Mouse (Mus musculus) testis, postnatal 14 days (tissue): Measurements from ENCODE around the gene Rnf150.

Source experiments
- DNase-seq: peaks from one replicate; pipeline ENCODE4 v3.0.0; 2021; ENCODE audit warnings: low spot score

Gene Rnf150

GRCm38 (mm10) chr8:82863041-82863744, at the start of gene Rnf150:
TSS of gene Rnf150 (plus strand) at chr8:82863356.
- DNase-seq: peak; percentile 62

- no peak for DNase-seq
Observed at GRCm38 (mm10) chr8:82826135-82827046, 36.8 kb upstream of the Rnf150 start.

- DNase-seq: no peak
Observed at GRCm38 (mm10) chr8:82840415-82840814, 22.7 kb upstream of the Rnf150 start.

- no peak for DNase-seq
Observed at GRCm38 (mm10) chr8:82840963-82841362, 22.2 kb upstream of the Rnf150 start.

- no peak for DNase-seq
Observed at GRCm38 (mm10) chr8:82841520-82842142, 21.5 kb upstream of the Rnf150 start.

GRCm38 (mm10) chr8:82843697-82844096, 19.5 kb upstream of the Rnf150 start:
- no peak for DNase-seq

- no peak for DNase-seq
Observed at GRCm38 (mm10) chr8:82844413-82844812, 18.7 kb upstream of the Rnf150 start.

- no peak for DNase-seq
Observed at GRCm38 (mm10) chr8:82846098-82846497, 17.1 kb upstream of the Rnf150 start.

- no peak for DNase-seq
Observed at GRCm38 (mm10) chr8:82846730-82847129, 16.4 kb upstream of the Rnf150 start.

GRCm38 (mm10) chr8:82858541-82859342, 4.4 kb upstream of the Rnf150 start:
- DNase-seq: no peak

GRCm38 (mm10) chr8:82859343-82859620, 3.9 kb upstream of the Rnf150 start:
- DNase-seq: no peak

GRCm38 (mm10) chr8:82863745-82864520, 777 bp downstream of the Rnf150 start:
- DNase-seq: peak; percentile 20

- no peak for DNase-seq
Observed at GRCm38 (mm10) chr8:82864521-82864818, 1.3 kb downstream of the Rnf150 start.

GRCm38 (mm10) chr8:82865239-82865638, 2.1 kb downstream of the Rnf150 start:
- no peak for DNase-seq

GRCm38 (mm10) chr8:82866251-82866650, 3.1 kb downstream of the Rnf150 start:
- no peak for DNase-seq

- DNase-seq: no peak
Observed at GRCm38 (mm10) chr8:82870840-82871490, 7.8 kb downstream of the Rnf150 start.

- no peak for DNase-seq
Observed at GRCm38 (mm10) chr8:82871986-82872385, 8.8 kb downstream of the Rnf150 start.

- no peak for DNase-seq
Observed at GRCm38 (mm10) chr8:82874102-82874501, 10.9 kb downstream of the Rnf150 start.

GRCm38 (mm10) chr8:82875135-82875534, 12.0 kb downstream of the Rnf150 start:
- no peak for DNase-seq

GRCm38 (mm10) chr8:82884480-82884879, 21.3 kb downstream of the Rnf150 start:
- DNase-seq: no peak

GRCm38 (mm10) chr8:82887234-82887633, 24.1 kb downstream of the Rnf150 start:
- no peak for DNase-seq
